Mouse (Mus musculus) forebrain, embryonic 11.5 days (tissue): ENCODE results near the gene Atp6v1f. TPM values are rescaled to one million over a fixed set of nuclear protein-coding genes. Genes with fewer than 3 reads are reported as not detected.
A peak's percentile ranks its signal among the peaks of the same experiment; 100 is the strongest.

Source experiments
- ATAC-seq: fragments of 200-750 bp; cut with Nextera tagmentation; replicated peaks from 2 replicates; pipeline ENCODE4 v1.8.0; 2017; ENCODE audit warnings: moderate TSS enrichment; ENCODE audit not compliant: low FRiP score
- DNase-seq: peaks from one replicate; pipeline ENCODE4 v3.0.0-alpha.2; 2017; ENCODE audit warnings: low spot score
- H3K27ac ChIP-seq: fragments of 300-500 bp; sonication (generic); 2 replicates; pipeline ENCODE4 v1.5.1; 2014; ENCODE audit warnings: low read depth, low read length
- H3K27me3 ChIP-seq: fragments of 300-500 bp; sonication (generic); 2 replicates; pipeline ENCODE4 v1.6.1; 2014; ENCODE audit warnings: mild to moderate bottlenecking, low read length, mixed read lengths; ENCODE audit not compliant: control insufficient read depth, insufficient read depth
- H3K36me3 ChIP-seq: fragments of 300-500 bp; sonication (generic); 2 replicates; pipeline ENCODE4 v1.6.1; 2014; ENCODE audit warnings: mild to moderate bottlenecking, low read length, moderate library complexity, mixed read lengths; ENCODE audit not compliant: control insufficient read depth, insufficient read depth
- H3K4me1 ChIP-seq: fragments of 300-500 bp; sonication (generic); replicated peaks from 2 replicates; pipeline ENCODE4 v1.6.1; 2014; ENCODE audit warnings: low read length, mixed read lengths; ENCODE audit not compliant: control insufficient read depth, insufficient read depth
- H3K4me2 ChIP-seq: fragments of 300-500 bp; sonication (generic); 2 replicates; pipeline ENCODE4 v1.6.1; 2014; ENCODE audit warnings: low read depth, mild to moderate bottlenecking, low read length, moderate library complexity, mixed read lengths; ENCODE audit not compliant: severe bottlenecking
- H3K4me3 ChIP-seq: fragments of 300-500 bp; sonication (generic); 2 replicates; pipeline ENCODE4 v1.5.1; 2014; ENCODE audit warnings: low read depth, low read length
- H3K9ac ChIP-seq: fragments of 300-500 bp; sonication (generic); 2 replicates; pipeline ENCODE4 v1.6.1; 2014; ENCODE audit warnings: low read length
- H3K9me3 ChIP-seq: fragments of 300-500 bp; sonication (generic); 2 replicates; pipeline ENCODE4 v1.6.1; 2016; ENCODE audit warnings: low read length, mixed read lengths; ENCODE audit not compliant: control insufficient read depth
- WGBS: fragments of 180-500 bp; shearing (Covaris S2); extraction: QIAGEN DNeasy Blood & Tissue Kit; methylation state at CpG from one replicate; pipeline ENCODE4 v1.1.7; 2014; 5-methylcytosine and 5-hydroxymethylcytosine counted together
- polyA plus RNA-seq: library from polyadenylated mRNA; unstranded; fragments of >200 nt; fragmentation: Nextera tagmentation; extraction: Ambion mirVana; gene quantifications from 2 replicates; pipeline ENCODE4 v1.2.1, GENCODE M21; 2014

The Atp6v1f gene
- polyA plus RNA-seq: 164 and 190 TPM in 2 replicates

- peak; percentile 94 for ATAC-seq
- no peak within 1 kb of the TSS for H3K27ac ChIP-seq
- H3K4me3 ChIP-seq: peak within 1 kb of the TSS; percentile 61
- no peaks in the 10 kb centered on the region for H3K9me3 ChIP-seq
- no peaks in the 10 kb centered on the region for H3K27me3 ChIP-seq
- no peaks in the 10 kb centered on the region; the same call in 1 of the 2 replicates for H3K36me3 ChIP-seq
- peak within 1 kb of the TSS; percentile 70 for H3K9ac ChIP-seq
- H3K4me2 ChIP-seq: peak within 1 kb of the TSS; percentile 82
- peak; percentile 96 for DNase-seq
- peaks cover 4% of the 10 kb centered on the region; the same call in 1 of the 2 replicates for H3K4me1 ChIP-seq
- WGBS: under 1% methylated on average over 39 of the region's 39 CpGs
Observed at GRCm38 (mm10) chr6:29467583-29468354, at the start of gene Atp6v1f. Gene Atp6v1f, plus strand, starts transcription at chr6:29467718.

- no peak overlapping the region for H3K9ac ChIP-seq
Observed at GRCm38 (mm10) chr6:29420596-29420995, 46.9 kb upstream of the Atp6v1f start.

GRCm38 (mm10) chr6:29425118-29425517 lies 42.4 kb upstream of the Atp6v1f start:
- no peaks in the 10 kb centered on the region for H3K36me3 ChIP-seq
- DNase-seq: no peak
- H3K4me2 ChIP-seq: no peak overlapping the region
- 81% methylated on average over 8 of the region's 8 CpGs for WGBS
- ATAC-seq: no peak
- H3K4me1 ChIP-seq: no peaks in the 10 kb centered on the region
- no peaks in the 10 kb centered on the region for H3K9me3 ChIP-seq
- H3K9ac ChIP-seq: no peak overlapping the region
- no peak overlapping the region for H3K27ac ChIP-seq
- no peak overlapping the region for H3K4me3 ChIP-seq
- H3K27me3 ChIP-seq: no peaks in the 10 kb centered on the region

More at GRCm38 (mm10) chr6:29420596-29420995, 46.9 kb upstream of the Atp6v1f start:
- DNase-seq (no peak), ATAC-seq (no peak)
- Histone ChIP-seq H3K4me1 (no peaks in the 10 kb centered on the region), H3K36me3 (no peaks in the 10 kb centered on the region), H3K9me3 (no peaks in the 10 kb centered on the region), H3K27ac (no peak overlapping the region), H3K4me3 (no peak overlapping the region), H3K27me3 (no peaks in the 10 kb centered on the region), H3K4me2 (no peak overlapping the region)
- WGBS: 93% methylated on average over 2 of the region's 2 CpGs

GRCm38 (mm10) chr6:29426331-29426730 lies 41.2 kb upstream of the Atp6v1f start:
- no peaks in the 10 kb centered on the region for H3K4me1 ChIP-seq
- DNase-seq: no peak

GRCm38 (mm10) chr6:29428171-29428570 lies 39.3 kb upstream of the Atp6v1f start:
- no peak overlapping the region for H3K27ac ChIP-seq
- no peak for ATAC-seq
- WGBS: 55% methylated on average over 4 of the region's 4 CpGs
- H3K27me3 ChIP-seq: peaks cover 18% of the 10 kb centered on the region
- no peaks in the 10 kb centered on the region for H3K9me3 ChIP-seq
- no peak overlapping the region for H3K4me3 ChIP-seq
- H3K36me3 ChIP-seq: no peaks in the 10 kb centered on the region
- H3K4me2 ChIP-seq: no peak overlapping the region
- peaks cover 4% of the 10 kb centered on the region for H3K4me1 ChIP-seq
- H3K9ac ChIP-seq: no peak overlapping the region
- DNase-seq: no peak

More at GRCm38 (mm10) chr6:29426331-29426730, 41.2 kb upstream of the Atp6v1f start:
- H3K36me3 ChIP-seq: no peaks in the 10 kb centered on the region
- H3K4me2 ChIP-seq: no peak overlapping the region
- no peak overlapping the region for H3K27ac ChIP-seq
- peaks cover 2% of the 10 kb centered on the region; the same call in 1 of the 2 replicates for H3K27me3 ChIP-seq
- WGBS: 82% methylated on average over 6 of the region's 6 CpGs
- no peak overlapping the region for H3K9ac ChIP-seq
- H3K4me3 ChIP-seq: no peak overlapping the region
- no peaks in the 10 kb centered on the region for H3K9me3 ChIP-seq
- no peak for ATAC-seq

- WGBS: 48% methylated on average over 15 of the region's 15 CpGs
- Histone ChIP-seq H3K36me3 (no peaks in the 10 kb centered on the region), H3K4me1 (peaks cover 13% of the 10 kb centered on the region), H3K27me3 (peaks cover 37% of the 10 kb centered on the region), H3K9ac (no peak overlapping the region), H3K27ac (no peak overlapping the region), H3K4me3 (no peak overlapping the region), H3K4me2 (no peak overlapping the region), H3K9me3 (no peaks in the 10 kb centered on the region)
- ATAC-seq (no peak), DNase-seq (peak; percentile 39)
Observed at GRCm38 (mm10) chr6:29430681-29431420, 36.7 kb upstream of the Atp6v1f start.

GRCm38 (mm10) chr6:29431473-29431872 lies 36.0 kb upstream of the Atp6v1f start:
- no peak for ATAC-seq
- Histone ChIP-seq H3K4me3 (no peak overlapping the region), H3K9me3 (no peaks in the 10 kb centered on the region), H3K4me1 (peaks cover 19% of the 10 kb centered on the region), H3K27ac (no peak overlapping the region), H3K9ac (no peak overlapping the region), H3K27me3 (peaks cover 37% of the 10 kb centered on the region), H3K36me3 (no peaks in the 10 kb centered on the region), H3K4me2 (no peak overlapping the region)
- 21% methylated on average over 5 of the region's 5 CpGs for WGBS
- no peak for DNase-seq

GRCm38 (mm10) chr6:29432156-29432555 lies 35.4 kb upstream of the Atp6v1f start:
- no peak for DNase-seq
- no peak overlapping the region for H3K4me2 ChIP-seq
- H3K9ac ChIP-seq: no peak overlapping the region
- no peak overlapping the region for H3K4me3 ChIP-seq
- no peak for ATAC-seq
- H3K36me3 ChIP-seq: no peaks in the 10 kb centered on the region
- H3K27ac ChIP-seq: no peak overlapping the region
- H3K4me1 ChIP-seq: peaks cover 23% of the 10 kb centered on the region
- whole genome bisulfite sequencing: 44% methylated on average over 3 of the region's 3 CpGs
- no peaks in the 10 kb centered on the region for H3K9me3 ChIP-seq
- H3K27me3 ChIP-seq: peaks cover 37% of the 10 kb centered on the region
